Mouse (Mus musculus) embryonic facial prominence, embryonic 10.5 days (tissue): ENCODE measurements at regions not wholly inside any gene's neighbourhood (a gene's known extent, or its start where the extent isn't known, plus 50 kb on each side); places are given as distances from the start of the nearest gene placed in this dataset.

Source experiments
- DNase-seq: peaks from one replicate; pipeline ENCODE4 v3.0.0-alpha.2; 2017; ENCODE audit warnings: low spot score
- H3K27ac ChIP-seq: fragments of 300-500 bp; sonication (generic); replicated peaks from 2 replicates; pipeline ENCODE4 v1.5.1; 2016; ENCODE audit warnings: mild to moderate bottlenecking
- H3K27me3 ChIP-seq: fragments of 300-500 bp; sonication (generic); replicated peaks from 2 replicates; pipeline ENCODE4 v1.6.1; 2016; ENCODE audit warnings: low read depth, mild to moderate bottlenecking; ENCODE audit not compliant: poor library complexity, severe bottlenecking
- H3K36me3 ChIP-seq: fragments of 300-500 bp; sonication (generic); replicated peaks from 2 replicates; pipeline ENCODE4 v1.6.1; 2016; ENCODE audit warnings: mild to moderate bottlenecking, moderate library complexity
- H3K4me1 ChIP-seq: fragments of 300-500 bp; sonication (generic); 2 replicates; pipeline ENCODE4 v1.6.1; 2016
- H3K4me3 ChIP-seq: fragments of 300-500 bp; sonication (generic); 2 replicates; pipeline ENCODE4 v1.5.1; 2016; ENCODE audit warnings: mild to moderate bottlenecking, moderate library complexity
- H3K9me3 ChIP-seq: fragments of 300-500 bp; sonication (generic); 2 replicates; pipeline ENCODE4 v1.6.1; 2016; ENCODE audit warnings: mild to moderate bottlenecking
- WGBS: fragments of 180-500 bp; shearing (Covaris S2); methylation state at CpG from one replicate; pipeline ENCODE4 v1.1.7; 2016; 5-methylcytosine and 5-hydroxymethylcytosine counted together

DNA sequence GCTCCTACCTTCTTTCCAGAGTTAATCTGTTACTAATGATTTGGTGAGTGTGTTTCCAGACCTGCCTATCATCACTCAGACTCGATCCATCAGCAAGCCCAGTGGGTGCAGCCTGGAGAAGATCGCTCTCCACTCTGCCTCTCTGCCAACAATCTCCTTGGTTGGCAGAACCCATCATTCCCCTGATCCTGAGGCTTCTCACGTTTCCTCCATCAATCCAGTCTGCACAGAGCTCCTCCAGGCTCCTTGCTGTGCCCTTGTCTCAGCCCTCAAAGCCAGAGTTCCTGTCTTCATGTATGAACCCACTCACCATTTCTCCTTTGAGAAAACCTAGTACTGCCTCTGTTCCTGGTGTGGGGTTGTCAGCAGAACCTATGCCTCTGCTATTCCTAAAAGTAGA, 155.5 kb downstream of the Thbs2 start:
- Histone ChIP-seq H3K36me3 (no peaks in the 10 kb centered on the region), H3K9me3 (no peaks in the 10 kb centered on the region), H3K4me3 (no peak overlapping the region), H3K27me3 (no peaks in the 10 kb centered on the region), H3K4me1 (0 out of 2 replicates have a peak, but pooled peaks cover 4% of the 10 kb centered on the region), H3K27ac (no peak overlapping the region)
- DNase-seq: no peak
- 75% methylated on average over 3 of the region's 3 CpGs for WGBS

- H3K27me3 ChIP-seq: no peaks in the 10 kb centered on the region
- no peaks in the 10 kb centered on the region for H3K36me3 ChIP-seq
- WGBS: 94% methylated on average over 4 of the region's 4 CpGs
These were observed 161.1 kb downstream of the Thbs2 start for GRCm38 (mm10) chr17:14532979-14533314.

GRCm38 (mm10) chr17:14532298-14532978, 161.6 kb downstream of the Thbs2 start:
- no peak overlapping the region for H3K27ac ChIP-seq
- no peaks in the 10 kb centered on the region for H3K36me3 ChIP-seq
- H3K4me3 ChIP-seq: no peak overlapping the region
- no peak for DNase-seq
- WGBS: 87% methylated on average over 8 of the region's 8 CpGs
- H3K9me3 ChIP-seq: no peaks in the 10 kb centered on the region
- H3K27me3 ChIP-seq: no peaks in the 10 kb centered on the region
- no peaks in the 10 kb centered on the region for H3K4me1 ChIP-seq

More at GRCm38 (mm10) chr17:14532979-14533314, 161.1 kb downstream of the Thbs2 start:
- no peaks in the 10 kb centered on the region for H3K9me3 ChIP-seq
- H3K4me3 ChIP-seq: no peak overlapping the region
- no peaks in the 10 kb centered on the region for H3K4me1 ChIP-seq
- H3K27ac ChIP-seq: no peak overlapping the region
- DNase-seq: no peak

- H3K4me1 ChIP-seq: no peaks in the 10 kb centered on the region
- 94% methylated on average over 3 of the region's 3 CpGs for WGBS
- no peaks in the 10 kb centered on the region for H3K9me3 ChIP-seq
- no peaks in the 10 kb centered on the region for H3K36me3 ChIP-seq
- no peak for DNase-seq
- no peak overlapping the region for H3K27ac ChIP-seq
- H3K4me3 ChIP-seq: no peak overlapping the region
- H3K27me3 ChIP-seq: no peaks in the 10 kb centered on the region
These were observed 162.2 kb downstream of the Thbs2 start for GRCm38 (mm10) chr17:14531796-14532195.

GRCm38 (mm10) chr17:14527691-14528090, 166.3 kb downstream of the Thbs2 start:
- DNase-seq: no peak
- Histone ChIP-seq H3K27ac (no peak overlapping the region), H3K4me3 (no peak overlapping the region), H3K9me3 (no peaks in the 10 kb centered on the region), H3K4me1 (0 out of 2 replicates have a peak, but pooled peaks cover 3% of the 10 kb centered on the region), H3K27me3 (0 out of 2 replicates have a peak, but pooled peaks cover under 1% of the 10 kb centered on the region), H3K36me3 (no peaks in the 10 kb centered on the region)
- 85% methylated on average over 2 of the region's 2 CpGs for WGBS

DNA sequence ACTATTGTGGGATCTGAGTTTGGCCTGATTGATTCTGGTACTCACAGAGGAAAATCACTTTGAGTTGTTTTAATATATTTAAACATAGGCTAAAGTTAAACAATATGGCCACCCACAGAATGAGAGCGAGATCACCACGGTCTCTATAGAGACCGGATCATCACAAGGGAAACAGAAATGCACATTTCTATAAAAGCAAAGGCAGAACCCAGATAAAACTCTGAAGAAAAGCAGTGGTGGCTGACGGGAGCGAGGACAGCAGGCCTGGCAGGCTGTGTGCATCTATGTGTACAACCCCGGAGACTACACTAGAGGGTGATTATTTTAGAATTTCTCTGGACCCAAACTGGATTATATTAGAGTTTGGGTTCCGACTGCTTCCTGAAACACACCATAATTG, 168.8 kb downstream of the Thbs2 start:
- 0 out of 2 replicates have a peak, but pooled peaks cover 11% of the 10 kb centered on the region for H3K27me3 ChIP-seq
- DNase-seq: no peak
- H3K27ac ChIP-seq: no peak overlapping the region
- H3K36me3 ChIP-seq: no peaks in the 10 kb centered on the region
- H3K4me1 ChIP-seq: 0 out of 2 replicates have a peak, but pooled peaks cover 3% of the 10 kb centered on the region
- WGBS: 89% methylated on average over 7 of the region's 7 CpGs
- H3K4me3 ChIP-seq: no peak overlapping the region
- H3K9me3 ChIP-seq: no peaks in the 10 kb centered on the region

DNA sequence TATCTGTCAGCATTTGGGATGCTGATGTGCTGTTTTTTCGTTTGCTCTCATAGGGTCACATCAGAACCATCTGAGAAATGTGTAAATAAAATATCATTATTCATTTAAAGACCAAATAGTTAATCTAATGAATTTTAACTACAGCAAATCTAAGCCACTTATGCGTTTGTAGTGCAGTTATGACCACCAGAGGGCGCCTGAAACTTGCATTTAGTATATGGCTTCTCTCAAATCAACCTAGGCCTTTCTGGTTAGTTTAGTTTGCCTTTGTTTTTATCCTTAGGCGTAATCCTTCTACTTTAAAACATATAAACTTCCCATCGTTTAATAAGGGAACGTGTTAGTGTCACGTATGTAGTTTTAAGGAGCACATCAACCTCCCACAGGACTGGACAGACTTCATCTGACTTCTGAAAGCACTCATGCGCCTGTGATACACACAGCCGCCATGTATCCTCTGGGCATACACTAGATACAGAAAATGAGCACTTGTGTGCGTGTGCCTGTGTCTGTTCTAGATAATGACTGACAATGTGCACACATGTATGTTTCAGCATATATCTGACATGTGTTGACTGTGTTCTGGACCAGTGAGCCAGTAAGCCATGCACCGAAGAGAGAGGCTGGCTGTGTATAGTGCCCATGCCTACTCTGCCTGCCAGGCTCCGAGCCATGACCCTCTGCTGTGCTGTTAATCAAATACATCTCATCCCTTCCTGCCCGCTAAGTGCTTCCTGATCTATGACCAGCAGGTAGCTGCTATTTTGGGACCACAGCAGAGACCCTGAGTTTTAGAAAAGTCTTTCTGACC, 169.4 kb downstream of the Thbs2 start:
- Histone ChIP-seq H3K9me3 (no peaks in the 10 kb centered on the region), H3K4me3 (no peak overlapping the region), H3K27ac (no peak overlapping the region), H3K36me3 (no peaks in the 10 kb centered on the region), H3K27me3 (0 out of 2 replicates have a peak, but pooled peaks cover 11% of the 10 kb centered on the region), H3K4me1 (0 out of 2 replicates have a peak, but pooled peaks cover 3% of the 10 kb centered on the region)
- WGBS: 51% methylated on average over 13 of the region's 13 CpGs
- peak; percentile 67 for DNase-seq

- DNase-seq: no peak
- Histone ChIP-seq H3K4me1 (0 out of 2 replicates have a peak, but pooled peaks cover 5% of the 10 kb centered on the region), H3K4me3 (no peak overlapping the region), H3K9me3 (no peaks in the 10 kb centered on the region), H3K36me3 (no peaks in the 10 kb centered on the region), H3K27me3 (0 out of 2 replicates have a peak, but pooled peaks cover 11% of the 10 kb centered on the region), H3K27ac (no peak overlapping the region)
- WGBS: 71% methylated on average over 2 of the region's 2 CpGs
These were observed 172.0 kb downstream of the Thbs2 start for GRCm38 (mm10) chr17:14522011-14522410.

DNA sequence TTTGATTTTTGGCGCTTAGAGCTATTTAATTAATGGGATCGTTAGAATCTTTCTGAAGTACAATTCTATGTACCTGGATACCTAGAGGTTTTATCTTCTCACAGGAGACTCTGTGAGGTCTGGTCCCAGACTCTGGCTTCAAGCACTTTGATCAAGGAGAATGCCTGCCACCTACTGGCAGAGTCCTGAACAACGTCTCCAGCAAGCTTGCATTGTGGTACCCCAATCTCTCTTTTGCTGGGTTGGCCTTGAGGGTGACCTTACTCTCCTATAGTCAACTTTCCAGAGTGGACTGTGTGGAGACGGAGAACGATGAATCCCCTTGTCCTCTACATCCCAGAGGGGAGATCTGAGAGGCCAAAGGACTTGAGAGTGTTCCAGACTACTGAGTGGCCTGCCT, 173.5 kb downstream of the Thbs2 start:
- no peak overlapping the region for H3K27ac ChIP-seq
- DNase-seq: peak; percentile 77
- no peaks in the 10 kb centered on the region for H3K9me3 ChIP-seq
- 0 out of 2 replicates have a peak, but pooled peaks cover 2% of the 10 kb centered on the region for H3K4me1 ChIP-seq
- H3K4me3 ChIP-seq: no peak overlapping the region
- 13% methylated on average over 5 of the region's 5 CpGs for WGBS
- H3K27me3 ChIP-seq: peaks cover 11% of the 10 kb centered on the region; the same call in 1 of the 2 replicates
- no peaks in the 10 kb centered on the region for H3K36me3 ChIP-seq

GRCm38 (mm10) chr17:14519367-14519766, 174.7 kb downstream of the Thbs2 start:
- no peak for DNase-seq
- H3K9me3 ChIP-seq: no peaks in the 10 kb centered on the region
- H3K4me3 ChIP-seq: no peak overlapping the region
- 84% methylated on average over 4 of the region's 4 CpGs for WGBS
- H3K27ac ChIP-seq: no peak overlapping the region
- 0 out of 2 replicates have a peak, but pooled peaks cover 2% of the 10 kb centered on the region for H3K4me1 ChIP-seq
- peaks cover 11% of the 10 kb centered on the region; the same call in 1 of the 2 replicates for H3K27me3 ChIP-seq
- H3K36me3 ChIP-seq: no peaks in the 10 kb centered on the region

DNA sequence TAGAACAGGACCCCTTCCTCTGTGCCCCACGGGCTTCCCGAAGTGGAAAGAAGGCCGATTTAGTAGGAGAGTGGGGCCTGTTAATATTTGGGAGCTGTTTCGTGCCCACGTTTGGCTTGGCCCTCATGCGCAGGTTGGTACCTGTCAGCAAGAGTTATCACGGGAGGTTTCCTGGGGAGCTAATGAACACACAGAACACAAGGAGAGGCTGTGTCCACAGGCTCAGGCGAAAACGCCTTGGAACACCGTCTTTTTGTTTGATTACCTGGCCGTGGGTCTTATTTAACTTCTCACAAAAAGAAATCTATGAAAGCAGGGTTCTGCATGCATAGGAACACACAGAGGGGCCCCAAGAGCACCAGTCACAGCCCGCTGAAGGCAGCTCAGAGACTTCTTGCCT, 175.8 kb downstream of the Thbs2 start:
- no peak overlapping the region for H3K4me3 ChIP-seq
- 0 out of 2 replicates have a peak, but pooled peaks cover 2% of the 10 kb centered on the region for H3K4me1 ChIP-seq
- H3K27ac ChIP-seq: no peak overlapping the region
- H3K36me3 ChIP-seq: no peaks in the 10 kb centered on the region
- H3K9me3 ChIP-seq: no peaks in the 10 kb centered on the region
- peaks cover 11% of the 10 kb centered on the region; the same call in 1 of the 2 replicates for H3K27me3 ChIP-seq
- no peak for DNase-seq
- WGBS: 85% methylated on average over 12 of the region's 12 CpGs

DNA sequence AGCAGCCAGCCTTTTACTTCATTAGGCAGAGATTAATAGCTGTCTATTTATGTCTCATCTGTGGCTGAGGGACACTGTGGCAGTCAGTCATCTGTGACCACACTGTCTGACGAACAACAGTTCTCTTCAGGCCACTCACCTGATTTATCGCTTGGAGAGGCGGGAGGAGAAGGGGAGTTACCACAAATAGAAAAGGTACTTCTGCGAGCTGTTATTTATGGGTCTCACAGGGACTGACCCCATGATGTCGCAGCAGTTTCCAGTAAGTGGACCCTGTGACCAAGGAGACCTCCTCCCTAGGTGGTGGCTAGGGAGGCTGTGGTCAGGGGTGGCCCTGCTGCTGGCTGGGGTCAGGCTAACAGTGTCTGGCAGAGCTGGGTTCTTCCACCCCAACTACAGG, 176.7 kb downstream of the Thbs2 start:
- peaks cover 8% of the 10 kb centered on the region; the same call in 1 of the 2 replicates for H3K27me3 ChIP-seq
- H3K4me1 ChIP-seq: 0 out of 2 replicates have a peak, but pooled peaks cover 2% of the 10 kb centered on the region
- 81% methylated on average over 5 of the region's 5 CpGs for WGBS
- 0 out of 2 replicates have a peak overlapping the region, but pooled peaks have one; percentile 35 for H3K27ac ChIP-seq
- no peak overlapping the region for H3K4me3 ChIP-seq
- no peaks in the 10 kb centered on the region for H3K36me3 ChIP-seq
- no peak for DNase-seq
- H3K9me3 ChIP-seq: no peaks in the 10 kb centered on the region
